Mouse (Mus musculus) lung, adult 2 months (tissue): Measurements from ENCODE around the gene Tmem80. TPM values are rescaled to one million over a fixed set of nuclear protein-coding genes. Genes with fewer than 3 reads are reported as not detected.

ENCODE experiments used
- DNase-seq: peaks from one replicate; pipeline ENCODE4 v3.0.0; 2022
- H3K4me1 ChIP-seq: fragments of 200-500 bp; 2 replicates; pipeline ENCODE4 v1.6.1; 2011; ENCODE audit warnings: low read length; ENCODE audit not compliant: control insufficient read depth, insufficient read depth
- H3K4me3 ChIP-seq: fragments of 200-500 bp; replicated peaks from 2 replicates; pipeline ENCODE3; 2011; ENCODE audit warnings: low read depth, mild to moderate bottlenecking, control low read depth, low read length; ENCODE audit errors: extremely low read depth
- CTCF ChIP-seq: fragments of 200-500 bp; IDR thresholded peaks from 2 replicates; pipeline ENCODE4 v1.5.1; 2011; ENCODE audit warnings: mild to moderate bottlenecking, low read length, control low read depth; ENCODE audit not compliant: insufficient read depth
- POLR2A ChIP-seq: fragments of 200-500 bp; IDR thresholded peaks from 2 replicates; pipeline ENCODE4 v1.6.1; 2011; ENCODE audit warnings: low read depth, mild to moderate bottlenecking, control low read depth, low read length, borderline replicate concordance; ENCODE audit errors: extremely low read depth
- WGBS: fragments of 180-500 bp; shearing (Covaris S2); methylation state at CpG from one replicate; pipeline ENCODE4 v1.1.7; 2018; 5-methylcytosine and 5-hydroxymethylcytosine counted together
- polyA plus RNA-seq: library from polyadenylated mRNA; depleted of rRNA; stranded (reverse); fragments of >200 nt; gene quantifications from 2 replicates; pipeline ENCODE4 v1.2.3, GENCODE M21; 2012; rRNA removed

Tmem80 gene
- polyA plus RNA-seq, 1 experiment = 49.2 TPM

GRCm38 (mm10) chr7:141369918-141370317 lies 42.4 kb downstream of the Tmem80 start:
- DNase-seq = no peak
- H3K4me1 ChIP-seq = no peaks in the 10 kb centered on the region
- WGBS = 64% methylated on average over 5 of the region's 5 CpGs
- no peak overlapping the region for H3K4me3 ChIP-seq
- TF ChIP-seq POLR2A = no peak
- no peak for TF ChIP-seq CTCF

GRCm38 (mm10) chr7:141371942-141372595 lies 44.5 kb downstream of the Tmem80 start:
- TF ChIP-seq CTCF (no peak), POLR2A (no peak)
- Histone ChIP-seq H3K4me3 (no peak overlapping the region), H3K4me1 (no peaks in the 10 kb centered on the region)
- no peak for DNase-seq
- 36% methylated on average over 6 of the region's 6 CpGs for WGBS

GRCm38 (mm10) chr7:141373611-141374010 lies 46.1 kb downstream of the Tmem80 start:
- no peak for DNase-seq
- WGBS = 81% methylated on average over 6 of the region's 6 CpGs
- TF ChIP-seq POLR2A = no peak
- TF ChIP-seq CTCF = no peak
- Histone ChIP-seq H3K4me3 (no peak overlapping the region), H3K4me1 (no peaks in the 10 kb centered on the region)

GRCm38 (mm10) chr7:141374399-141374798 lies 46.9 kb downstream of the Tmem80 start:
- TF ChIP-seq CTCF (no peak), POLR2A (no peak)
- Histone ChIP-seq H3K4me3 (no peak overlapping the region), H3K4me1 (no peaks in the 10 kb centered on the region)
- no peak for DNase-seq

- no peak overlapping the region for H3K4me3 ChIP-seq
- no peaks in the 10 kb centered on the region for H3K4me1 ChIP-seq
- peak; percentile 23 for DNase-seq
- WGBS = 46% methylated on average over 4 of the region's 4 CpGs
- no peak for TF ChIP-seq CTCF
- TF ChIP-seq POLR2A = no peak
Measured at GRCm38 (mm10) chr7:141379584-141379983, 52.0 kb downstream of the Tmem80 start.

- no peak for DNase-seq
- 67% methylated on average over 4 of the region's 4 CpGs for WGBS
- TF ChIP-seq CTCF (no peak), POLR2A (no peak)
- H3K4me1 ChIP-seq = no peaks in the 10 kb centered on the region
- H3K4me3 ChIP-seq = no peak overlapping the region
Measured at GRCm38 (mm10) chr7:141381068-141381835, 53.7 kb downstream of the Tmem80 start.

Other genes starting within 250 kb of the Tmem80 start
- 23.8 and 47.7 TPM in 2 replicates for gene Pkp3, start 249.5 kb upstream of the Tmem80 start, polyA plus RNA-seq
- gene Sigirr, start 227.2 kb upstream of the Tmem80 start, polyA plus RNA-seq = 40.5 and 40.6 TPM in 2 replicates
- gene Ano9, start 209.9 kb upstream of the Tmem80 start, polyA plus RNA-seq = 2.8 and 10.7 TPM in 2 replicates
- gene Ptdss2, start 205.4 kb upstream of the Tmem80 start, polyA plus RNA-seq = 22.9 and 24.1 TPM in 2 replicates
- 128 and 195 TPM in 2 replicates for gene Rnh1, start 154.9 kb upstream of the Tmem80 start, polyA plus RNA-seq
- 77.3 and 91.5 TPM in 2 replicates for gene Hras, start 133.7 kb upstream of the Tmem80 start, polyA plus RNA-seq
- gene Lrrc56, start 133.6 kb upstream of the Tmem80 start, polyA plus RNA-seq = 15.8 TPM in 2 replicates
- 4.4 and 5.6 TPM in 2 replicates for gene Lmntd2, start 113.7 kb upstream of the Tmem80 start, polyA plus RNA-seq
- gene Rassf7, start 111.9 kb upstream of the Tmem80 start, polyA plus RNA-seq = 87.1 and 92.9 TPM in 2 replicates
- 18.9 and 22.5 TPM in 2 replicates for gene Phrf1, start 99.0 kb upstream of the Tmem80 start, polyA plus RNA-seq
- gene Irf7, start 61.3 kb upstream of the Tmem80 start, polyA plus RNA-seq = 48.8 and 49.7 TPM in 2 replicates
- 0.11 and 1.5 TPM in 2 replicates for gene Cdhr5, start 51.0 kb upstream of the Tmem80 start, polyA plus RNA-seq
- not detected in 2 replicates for gene Sct, start 48.6 kb upstream of the Tmem80 start, polyA plus RNA-seq
- gene Drd4, start 35.7 kb upstream of the Tmem80 start, polyA plus RNA-seq = not detected in 2 replicates
- 18.6 and 22.7 TPM in 2 replicates for gene Deaf1, start within 50 bp of the Tmem80 start, polyA plus RNA-seq
- 112 and 143 TPM in 2 replicates for gene Eps8l2, start 11.1 kb downstream of the Tmem80 start, polyA plus RNA-seq
- 145 and 204 TPM in 2 replicates for gene Taldo1, start 64.5 kb downstream of the Tmem80 start, polyA plus RNA-seq
- gene Gatd1, start 86.4 kb downstream of the Tmem80 start, polyA plus RNA-seq = 57.1 and 64.8 TPM in 2 replicates
- 0.38 and 0.56 TPM in 2 replicates for gene Cend1, start 101.8 kb downstream of the Tmem80 start, polyA plus RNA-seq
- gene Slc25a22, start 110.2 kb downstream of the Tmem80 start, polyA plus RNA-seq = 47.3 and 48.6 TPM in 2 replicates
- 6.7 and 7.1 TPM in 2 replicates for gene Pidd1, start 116.3 kb downstream of the Tmem80 start, polyA plus RNA-seq
- 415 and 591 TPM in 2 replicates for gene Rplp2, start 119.6 kb downstream of the Tmem80 start, polyA plus RNA-seq
- gene Pnpla2, start 127.5 kb downstream of the Tmem80 start, polyA plus RNA-seq = 289 and 356 TPM in 2 replicates
- 177 and 239 TPM in 2 replicates for gene Cracr2b, start 133.4 kb downstream of the Tmem80 start, polyA plus RNA-seq
- 537 and 555 TPM in 2 replicates for gene Cd151, start 139.7 kb downstream of the Tmem80 start, polyA plus RNA-seq
- 29.0 and 30.9 TPM in 2 replicates for gene Polr2l, start 147.4 kb downstream of the Tmem80 start, polyA plus RNA-seq
- gene Tspan4, start 147.5 kb downstream of the Tmem80 start, polyA plus RNA-seq = 91.1 and 150 TPM in 2 replicates
- gene Chid1, start 212.1 kb downstream of the Tmem80 start, polyA plus RNA-seq = 19.6 and 20.4 TPM in 2 replicates
- gene Ap2a2, start 234.4 kb downstream of the Tmem80 start, polyA plus RNA-seq = 46.3 and 58.1 TPM in 2 replicates